Mouse (Mus musculus): ENCODE measurements around the gene Pcid2. TPM values are rescaled to one million over a fixed set of nuclear protein-coding genes. Genes with fewer than 3 reads are reported as not detected.

The Pcid2 gene
- polyA plus RNA-seq, 1 experiment from 2014 or later, result 52.9 TPM

DNA sequence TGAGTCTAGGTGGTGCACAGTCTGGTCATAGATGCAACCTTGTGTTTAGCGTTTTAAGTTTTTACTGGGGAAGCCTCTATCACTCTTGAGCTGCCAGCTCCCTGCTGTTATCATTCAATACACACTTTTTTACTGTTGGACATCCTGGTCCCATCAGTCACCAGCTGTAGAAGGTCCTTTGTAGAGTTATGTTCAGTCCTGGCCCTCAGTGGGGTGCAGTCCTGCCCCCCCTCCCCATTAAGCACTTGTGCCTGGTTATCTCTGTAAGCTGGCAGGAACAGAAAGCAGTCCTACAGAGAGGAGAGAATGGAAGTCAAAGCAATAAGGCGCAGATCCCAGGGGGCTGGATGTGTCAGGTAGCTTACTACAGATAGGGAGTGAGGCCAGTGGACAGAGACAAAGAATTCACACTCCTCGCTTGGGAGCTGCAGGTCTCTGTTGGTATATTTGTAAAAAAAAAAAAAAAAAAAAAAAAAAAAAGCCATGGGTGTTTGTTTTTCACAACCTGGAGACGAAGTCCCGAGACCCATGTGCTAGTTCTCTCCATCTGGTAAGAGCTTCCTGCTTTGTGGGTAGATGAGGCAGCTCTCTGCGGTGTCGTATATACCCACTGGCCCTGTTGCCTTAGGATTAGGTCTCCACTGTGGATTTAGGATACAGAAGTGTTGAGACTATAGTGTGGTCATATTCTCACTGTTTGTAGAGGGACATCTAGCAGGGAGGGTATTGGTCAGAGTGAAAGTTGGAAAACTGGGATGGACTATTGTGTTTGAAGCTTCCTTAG, 15.8 kb upstream of the Pcid2 start:
- H3K4me2 ChIP-seq (replicated peaks), result no peak overlapping the region
- ATAC-seq (ENCODE audit: insufficient number of reproducible peaks, insufficient read depth, low FRiP score, low TSS enrichment), result no peak
- 92% methylated on average over 7 of the region's 7 CpGs for WGBS

DNA sequence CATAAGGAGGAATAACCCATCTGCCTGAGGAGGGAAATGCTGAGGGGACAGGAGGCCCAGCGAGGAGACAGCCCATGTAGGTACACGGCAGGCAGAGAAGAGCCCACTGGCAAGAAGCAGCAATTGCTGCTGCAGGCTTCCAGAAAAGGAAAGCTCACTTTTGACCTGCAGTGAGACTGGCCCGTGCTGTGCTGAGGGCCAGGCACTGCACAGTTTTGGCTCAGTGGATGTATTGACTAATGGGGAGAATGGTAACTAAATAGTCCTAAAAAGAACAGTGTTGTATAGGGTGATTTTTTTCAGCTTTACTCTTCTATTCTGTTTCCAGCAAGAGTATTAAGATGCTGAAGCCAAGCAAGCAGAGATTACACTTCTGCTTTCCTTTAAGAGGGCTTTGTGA, 13.3 kb upstream of the Pcid2 start:
- no peaks in the 10 kb centered on the region for H3K27me3 ChIP-seq
- H3K36me3 ChIP-seq, result peaks cover 47% of the 10 kb centered on the region
- no peak for ATAC-seq (ENCODE audit: insufficient number of reproducible peaks, insufficient read depth, low FRiP score, low TSS enrichment)
- 84% methylated on average over 3 of the region's 3 CpGs for WGBS
- no peak overlapping the region for H3K4me2 ChIP-seq (replicated peaks)
- no peaks in the 10 kb centered on the region for H3K9me3 ChIP-seq
- H3K27ac ChIP-seq, result no peak overlapping the region
- no peak overlapping the region for H3K9ac ChIP-seq
- H3K4me1 ChIP-seq, result no peaks in the 10 kb centered on the region
- no peak overlapping the region for H3K4me3 ChIP-seq

More for the DNA sequence above, 15.8 kb upstream of the Pcid2 start:
- Histone ChIP-seq H3K4me3 (no peak overlapping the region), H3K27me3 (no peaks in the 10 kb centered on the region), H3K27ac (no peak overlapping the region), H3K9ac (no peak overlapping the region), H3K36me3 (peaks cover 55% of the 10 kb centered on the region), H3K4me1 (no peaks in the 10 kb centered on the region), H3K9me3 (no peaks in the 10 kb centered on the region)

DNA sequence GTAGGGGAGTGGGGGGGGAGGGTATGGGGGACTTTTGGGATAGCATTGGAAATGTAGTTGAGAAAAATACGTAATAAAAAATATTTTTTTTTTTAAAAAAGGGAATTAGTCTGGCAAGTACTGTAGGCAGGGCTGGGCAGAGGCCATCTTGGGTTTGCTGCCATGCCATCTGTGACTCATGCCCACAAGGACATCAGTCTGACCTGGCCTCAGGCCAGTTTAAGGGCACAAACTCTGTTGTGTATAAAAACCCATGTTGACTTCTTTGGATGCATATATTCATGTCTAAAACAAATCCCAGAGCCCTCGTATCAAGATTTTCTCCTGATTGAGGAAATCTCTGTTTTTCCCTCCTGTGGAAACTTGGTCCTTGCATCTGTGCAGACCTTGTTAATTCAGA, 11.8 kb upstream of the Pcid2 start:
- Histone ChIP-seq H3K4me2 (replicated peaks) (no peak overlapping the region), H3K9ac (no peak overlapping the region), H3K4me1 (no peaks in the 10 kb centered on the region), H3K9me3 (no peaks in the 10 kb centered on the region), H3K27ac (no peak overlapping the region), H3K4me3 (no peak overlapping the region), H3K36me3 (peaks cover 48% of the 10 kb centered on the region), H3K27me3 (no peaks in the 10 kb centered on the region)
- 85% methylated on average over 2 of the region's 2 CpGs for WGBS
- no peak for ATAC-seq (ENCODE audit: insufficient number of reproducible peaks, insufficient read depth, low FRiP score, low TSS enrichment)

GRCm38 (mm10) chr8:13113232-13113631, 8.0 kb upstream of the Pcid2 start:
- Histone ChIP-seq H3K27ac (no peak overlapping the region), H3K9me3 (no peaks in the 10 kb centered on the region), H3K4me3 (no peak overlapping the region), H3K4me1 (no peaks in the 10 kb centered on the region), H3K9ac (no peak overlapping the region), H3K4me2 (replicated peaks) (no peak overlapping the region), H3K27me3 (no peaks in the 10 kb centered on the region), H3K36me3 (peaks cover 32% of the 10 kb centered on the region)
- no peak for ATAC-seq (ENCODE audit: insufficient number of reproducible peaks, insufficient read depth, low FRiP score, low TSS enrichment)
- WGBS, result 91% methylated on average over 4 of the region's 4 CpGs

GRCm38 (mm10) chr8:13111917-13112316, 6.7 kb upstream of the Pcid2 start:
- Histone ChIP-seq H3K36me3 (peaks cover 24% of the 10 kb centered on the region), H3K4me2 (replicated peaks) (no peak overlapping the region), H3K4me3 (no peak overlapping the region), H3K27me3 (no peaks in the 10 kb centered on the region), H3K4me1 (no peaks in the 10 kb centered on the region), H3K9me3 (no peaks in the 10 kb centered on the region), H3K9ac (no peak overlapping the region), H3K27ac (no peak overlapping the region)
- ATAC-seq (ENCODE audit: insufficient number of reproducible peaks, insufficient read depth, low FRiP score, low TSS enrichment), result no peak
- 87% methylated on average over 11 of the region's 11 CpGs for WGBS

- Histone ChIP-seq H3K27ac (no peak overlapping the region), H3K36me3 (peaks cover 14% of the 10 kb centered on the region), H3K4me2 (replicated peaks) (no peak overlapping the region), H3K9ac (no peak overlapping the region), H3K27me3 (no peaks in the 10 kb centered on the region), H3K4me3 (no peak overlapping the region), H3K4me1 (peaks cover 6% of the 10 kb centered on the region), H3K9me3 (no peaks in the 10 kb centered on the region)
- WGBS, result 79% methylated on average over 1 of the region's 1 CpGs
- no peak for ATAC-seq (ENCODE audit: insufficient number of reproducible peaks, insufficient read depth, low FRiP score, low TSS enrichment)
Observed at GRCm38 (mm10) chr8:13109416-13109960, 4.2 kb upstream of the Pcid2 start.

DNA sequence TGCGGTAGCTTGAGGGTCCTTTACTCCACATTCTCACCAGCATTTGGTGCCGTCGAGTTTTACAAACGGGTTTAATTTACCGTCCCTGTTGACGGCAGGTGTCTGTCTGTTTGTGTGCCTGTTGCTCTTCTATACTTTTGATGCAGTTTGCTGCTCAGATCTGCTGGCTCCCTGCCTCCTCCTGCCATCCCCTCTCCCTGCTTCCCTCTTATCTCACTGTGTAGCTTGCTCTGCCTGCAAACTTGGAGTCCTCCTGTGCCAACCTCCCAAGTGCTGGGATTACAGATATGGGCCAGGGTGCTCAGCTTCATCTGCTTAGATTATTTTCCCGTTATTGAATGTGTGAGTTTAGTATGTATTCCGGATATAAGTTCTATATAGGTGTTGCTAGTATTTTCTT, 3.7 kb upstream of the Pcid2 start:
- Histone ChIP-seq H3K4me3 (no peak overlapping the region), H3K27me3 (no peaks in the 10 kb centered on the region), H3K9ac (no peak overlapping the region), H3K4me1 (peaks cover 8% of the 10 kb centered on the region), H3K27ac (no peak overlapping the region), H3K4me2 (replicated peaks) (no peak overlapping the region), H3K36me3 (peaks cover 12% of the 10 kb centered on the region), H3K9me3 (no peaks in the 10 kb centered on the region)
- ATAC-seq (ENCODE audit: insufficient number of reproducible peaks, insufficient read depth, low FRiP score, low TSS enrichment), result no peak
- WGBS, result 91% methylated on average over 8 of the region's 8 CpGs

- Histone ChIP-seq H3K27ac (no peak overlapping the region), H3K9me3 (no peaks in the 10 kb centered on the region), H3K9ac (no peak overlapping the region), H3K4me2 (replicated peaks) (no peak overlapping the region), H3K4me3 (no peak overlapping the region), H3K36me3 (0 out of 2 replicates have a peak, but pooled peaks cover 3% of the 10 kb centered on the region), H3K27me3 (no peaks in the 10 kb centered on the region), H3K4me1 (peaks cover 15% of the 10 kb centered on the region)
- ATAC-seq (ENCODE audit: insufficient number of reproducible peaks, insufficient read depth, low FRiP score, low TSS enrichment), result no peak
- WGBS, result 86% methylated on average over 13 of the region's 13 CpGs
Observed at GRCm38 (mm10) chr8:13107990-13108638, 2.9 kb upstream of the Pcid2 start.

DNA sequence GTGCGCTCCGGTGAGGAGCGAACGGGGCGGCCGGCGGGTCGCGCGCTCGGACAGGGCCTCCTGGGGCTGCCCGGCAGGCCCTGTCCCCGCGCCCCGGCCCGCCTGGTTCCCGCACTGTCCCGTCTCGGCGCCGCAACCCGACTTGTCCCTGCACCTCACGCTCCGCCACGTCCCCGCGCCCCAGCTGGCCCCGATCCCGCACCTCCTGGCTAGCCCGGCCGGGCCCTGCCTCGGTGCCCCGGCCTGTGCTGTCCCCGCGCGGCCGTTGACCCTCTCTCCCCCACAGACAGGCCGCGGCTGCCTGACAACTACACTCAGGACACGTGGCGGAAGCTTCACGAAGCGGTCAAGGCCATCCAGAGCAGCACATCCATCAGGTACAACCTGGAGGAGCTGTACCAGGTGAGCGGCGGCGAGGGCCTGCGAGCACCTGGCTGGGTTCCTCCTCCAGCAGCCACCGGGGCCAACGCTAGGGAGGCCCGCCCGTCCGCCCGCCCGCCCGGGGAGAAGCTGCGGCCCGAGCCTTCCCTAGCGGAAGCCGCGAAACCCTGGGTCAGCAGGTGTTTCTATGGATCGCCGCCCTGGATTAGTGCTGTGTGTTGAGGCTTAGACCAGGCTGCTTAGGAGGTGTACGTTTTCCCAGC, 771 bp upstream of the Pcid2 start:
- no peaks in the 10 kb centered on the region for H3K27me3 ChIP-seq
- peaks cover 15% of the 10 kb centered on the region for H3K4me1 ChIP-seq
- peak overlapping the region; percentile 95 for H3K9ac ChIP-seq
- no peaks in the 10 kb centered on the region for H3K9me3 ChIP-seq
- 0 out of 2 replicates have a peak, but pooled peaks cover 12% of the 10 kb centered on the region for H3K36me3 ChIP-seq
- peak overlapping the region; percentile 81 for H3K27ac ChIP-seq
- under 1% methylated on average over 61 of the region's 63 CpGs for WGBS
- peak overlapping the region; percentile 97 for H3K4me3 ChIP-seq
- peak; percentile 60 for ATAC-seq (ENCODE audit: insufficient number of reproducible peaks, insufficient read depth, low FRiP score, low TSS enrichment)
- H3K4me2 ChIP-seq (replicated peaks), result peak overlapping the region; percentile 95

DNA sequence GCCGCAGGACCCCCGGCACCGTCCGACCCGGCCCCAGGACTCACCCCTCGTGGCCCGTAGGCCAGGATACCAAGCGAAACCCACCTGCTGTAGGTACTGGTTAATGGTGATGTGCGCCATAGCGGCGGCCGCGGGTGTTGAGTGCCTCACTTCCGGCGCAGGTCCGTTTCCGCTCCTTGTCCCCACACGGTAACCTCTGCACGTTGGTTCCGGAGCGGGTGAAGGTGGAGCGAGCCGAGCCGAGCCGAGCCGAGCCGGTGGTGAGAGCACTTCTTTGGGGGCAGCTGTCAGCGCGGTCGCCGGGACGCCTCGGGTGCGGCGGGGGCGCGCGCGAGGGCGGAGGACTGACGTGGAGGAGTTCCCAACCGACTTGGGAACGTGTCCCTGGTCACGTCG, 570 bp downstream of the Pcid2 start:
- 0% methylated on average over 45 of the region's 45 CpGs for WGBS
- Histone ChIP-seq H3K9ac (peak overlapping the region; percentile 67), H3K4me1 (peaks cover 15% of the 10 kb centered on the region), H3K4me2 (replicated peaks) (peak overlapping the region; percentile 95), H3K27ac (peak overlapping the region; percentile 88), H3K9me3 (no peaks in the 10 kb centered on the region), H3K27me3 (no peaks in the 10 kb centered on the region), H3K4me3 (peak overlapping the region; percentile 97), H3K36me3 (0 out of 2 replicates have a peak, but pooled peaks cover 12% of the 10 kb centered on the region)
- ATAC-seq (ENCODE audit: insufficient number of reproducible peaks, insufficient read depth, low FRiP score, low TSS enrichment), result peak; percentile 74

- peaks cover 91% of the 10 kb centered on the region for H3K36me3 ChIP-seq
- H3K4me3 ChIP-seq, result no peak overlapping the region
- H3K27me3 ChIP-seq, result no peaks in the 10 kb centered on the region
- H3K4me2 ChIP-seq (replicated peaks), result no peak overlapping the region
- ATAC-seq (ENCODE audit: insufficient number of reproducible peaks, insufficient read depth, low FRiP score, low TSS enrichment), result no peak
- H3K9me3 ChIP-seq, result no peaks in the 10 kb centered on the region
- H3K27ac ChIP-seq, result no peak overlapping the region
- 87% methylated on average over 7 of the region's 7 CpGs for WGBS
- H3K9ac ChIP-seq, result no peak overlapping the region
- no peaks in the 10 kb centered on the region for H3K4me1 ChIP-seq
Observed at GRCm38 (mm10) chr8:13077542-13077941, 27.7 kb downstream of the Pcid2 start.

Measured in embryonic facial prominence, embryonic 12.5 days (tissue).